Mouse (Mus musculus) central nervous system, embryonic 11.5 days (tissue): ENCODE data around the gene Zwilch. TPM values are rescaled to one million over a fixed set of nuclear protein-coding genes. Genes with fewer than 3 reads are reported as not detected.

Source experiments
- polyA plus RNA-seq: library from polyadenylated mRNA; depleted of rRNA; stranded (reverse); fragments of >200 nt; gene quantifications from 2 replicates; pipeline ENCODE4 v1.2.3, GENCODE M21; 2012; rRNA removed

Zwilch gene
- polyA plus RNA-seq: 84.7 and 112 TPM in 2 replicates

DNA sequence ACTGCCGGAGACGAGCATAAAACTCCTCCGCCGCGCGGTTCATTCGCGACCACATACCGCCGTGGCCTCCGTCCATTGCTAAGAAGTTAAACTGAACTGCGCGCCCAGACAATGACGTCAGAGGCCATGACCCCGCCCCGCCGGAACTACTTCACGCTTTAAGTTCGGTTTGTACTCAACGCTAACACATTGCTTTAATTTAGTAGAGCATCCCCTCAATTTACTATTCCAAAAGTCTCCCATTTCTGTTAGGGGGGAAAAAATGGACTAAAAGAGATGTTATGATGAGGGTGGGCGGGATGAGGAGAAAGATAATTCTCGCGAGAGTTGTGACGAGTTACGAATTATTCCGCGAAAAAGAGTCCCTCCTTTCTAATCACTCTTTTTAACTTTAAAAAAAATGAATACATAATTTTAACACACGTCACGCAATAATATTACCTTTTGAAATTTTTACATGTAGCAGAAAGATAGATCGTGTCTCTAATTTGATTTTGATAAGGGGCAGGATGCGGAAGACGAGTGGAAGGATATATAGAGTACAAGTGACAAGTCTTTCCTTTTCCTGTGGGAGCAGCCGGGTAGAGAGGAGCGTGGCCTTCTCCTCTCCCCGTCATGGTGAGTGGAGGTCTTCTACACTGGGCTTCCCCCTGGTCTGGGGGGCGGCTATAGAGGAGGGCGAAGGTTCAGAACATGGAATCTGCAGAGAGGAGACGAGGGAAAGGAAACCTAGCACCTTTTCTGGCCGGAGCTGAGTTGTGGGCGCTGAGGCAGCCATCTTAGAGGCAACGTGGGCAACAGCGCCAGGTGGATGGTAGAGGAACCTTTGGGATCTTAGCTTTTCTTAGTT lies at the start of gene Zwilch, which contains the start of gene Rpl4:
TSS of gene Zwilch (minus strand) at position 289 of the 850 bp plus-strand sequence.
TSS of gene Rpl4 (plus strand) at position 560 of the 850 bp plus-strand sequence.

DNA sequence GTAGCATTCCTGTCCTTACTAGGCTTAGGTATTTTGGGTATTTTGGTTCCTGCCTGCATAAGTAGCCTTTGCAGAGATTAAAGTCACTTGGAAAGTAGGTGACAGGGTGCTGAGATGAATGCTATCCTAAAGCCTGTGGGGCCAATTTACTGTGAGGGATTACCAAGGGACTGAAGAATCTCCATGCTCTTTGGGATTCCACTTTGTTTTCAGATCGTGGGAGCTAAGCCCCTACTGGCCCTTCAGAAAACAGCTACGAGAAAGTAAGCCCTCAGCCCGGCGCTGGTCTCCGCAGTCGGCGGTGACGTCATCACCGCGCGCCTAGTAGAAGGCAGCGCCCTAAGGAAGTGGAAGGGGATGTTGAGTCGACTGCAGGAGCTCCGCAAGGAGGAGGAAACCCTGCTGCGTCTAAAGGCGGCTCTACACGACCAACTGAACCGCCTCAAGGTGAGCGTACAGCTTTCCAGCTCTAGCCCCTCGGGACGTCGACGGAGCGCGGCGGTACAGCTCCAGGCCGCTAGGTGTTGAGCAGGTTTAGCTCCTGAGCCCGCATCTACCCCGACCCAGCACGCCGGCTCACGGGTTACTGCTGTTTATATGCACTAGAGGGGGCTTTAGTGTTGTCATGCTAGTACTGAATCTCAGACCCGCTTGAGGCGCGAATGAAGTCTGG lies 6.2 kb upstream of the Zwilch start, which contains the start of gene Snapc5:
TSS of gene Snapc5 (plus strand) at position 301 of the 673 bp plus-strand sequence.

DNA sequence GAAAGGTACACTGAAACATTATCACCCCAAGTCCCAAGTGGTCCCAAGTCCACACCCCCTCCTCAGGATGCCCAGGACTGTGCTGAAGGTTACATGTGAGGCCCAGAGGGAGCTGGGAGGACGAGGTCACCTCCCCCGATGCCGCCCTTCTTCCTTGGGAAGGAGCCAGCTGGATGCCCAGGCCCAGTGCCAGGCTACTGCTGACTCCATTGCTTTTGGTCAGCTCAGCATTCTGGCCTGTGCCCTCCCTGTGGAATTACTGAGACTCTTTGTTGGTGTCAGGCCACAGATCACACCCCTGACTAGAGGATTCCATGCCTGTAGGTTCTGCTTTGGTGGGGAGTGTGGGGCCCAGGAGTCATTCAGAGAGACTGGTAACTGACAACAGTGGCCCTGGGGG lies 56.0 kb downstream of the Zwilch start, which contains the start of gene Lctl:
TSS of gene Lctl (plus strand) at position 272 of the 400 bp plus-strand sequence.

Other genes with a start within 250 kb of the Zwilch start
- 11.9 and 15.4 TPM in 2 replicates for gene Smad6, start 151.0 kb downstream of the Zwilch start, polyA plus RNA-seq
- gene Lctl, start 56.0 kb downstream of the Zwilch start, polyA plus RNA-seq: 0.07 and 0.15 TPM in 2 replicates
- gene Rpl4, start 271 bp upstream of the Zwilch start, polyA plus RNA-seq: 1,401 and 1,688 TPM in 2 replicates
- 23.2 and 28.4 TPM in 2 replicates for gene Snapc5, start 6.2 kb upstream of the Zwilch start, polyA plus RNA-seq
- gene Uchl4, start 62.1 kb upstream of the Zwilch start, polyA plus RNA-seq: 0.10 TPM in 1 of 2 replicates, not detected in the other
- 43.4 and 49.0 TPM in 2 replicates for gene Map2k1, start 80.5 kb upstream of the Zwilch start, polyA plus RNA-seq
- gene Tipin, start 108.5 kb upstream of the Zwilch start, polyA plus RNA-seq: 145 and 194 TPM in 2 replicates
- 17.3 and 17.7 TPM in 2 replicates for gene Dis3l, start 168.2 kb upstream of the Zwilch start, polyA plus RNA-seq
- gene Megf11, start 212.5 kb upstream of the Zwilch start, polyA plus RNA-seq: 3.0 and 3.2 TPM in 2 replicates